Mouse (Mus musculus) granulocyte monocyte progenitor cell, adult 5-6 weeks (primary cell): ENCODE results near the gene Coq4. TPM values are rescaled to one million over a fixed set of nuclear protein-coding genes. Genes with fewer than 3 reads are reported as not detected.
"Not testable (repeated sequence)": the region's sequence is repeated elsewhere in the genome, so short reads cannot be mapped to it uniquely, and the experiment has no call there.

Experiments
- ATAC-seq: replicated peaks from 2 replicates; pipeline ENCODE4 v1.8.0; 2016; ENCODE audit warnings: mild to moderate bottlenecking, moderate TSS enrichment, inconsistent platforms; ENCODE audit not compliant: poor library complexity, severe bottlenecking
- total RNA-seq, 2 experiments: library from RNA; stranded (forward) in 1 of 2; stranded (reverse) in 1 of 2; fragments of 200-712, 200-1000 nt in 1 of 2; fragments of >200 nt in 1 of 2; fragmentation: Nextera tagmentation in 1 of 2; gene quantifications; 2 replicates each; pipeline ENCODE4 v1.2.3; 2014 to 2017

Gene Coq4
- 14.8 and 18.2 TPM in 2 replicates for total RNA-seq (2014; fragmentation: Nextera tagmentation)
- total RNA-seq (2017) = 7.2 and 7.4 TPM in 2 replicates

DNA sequence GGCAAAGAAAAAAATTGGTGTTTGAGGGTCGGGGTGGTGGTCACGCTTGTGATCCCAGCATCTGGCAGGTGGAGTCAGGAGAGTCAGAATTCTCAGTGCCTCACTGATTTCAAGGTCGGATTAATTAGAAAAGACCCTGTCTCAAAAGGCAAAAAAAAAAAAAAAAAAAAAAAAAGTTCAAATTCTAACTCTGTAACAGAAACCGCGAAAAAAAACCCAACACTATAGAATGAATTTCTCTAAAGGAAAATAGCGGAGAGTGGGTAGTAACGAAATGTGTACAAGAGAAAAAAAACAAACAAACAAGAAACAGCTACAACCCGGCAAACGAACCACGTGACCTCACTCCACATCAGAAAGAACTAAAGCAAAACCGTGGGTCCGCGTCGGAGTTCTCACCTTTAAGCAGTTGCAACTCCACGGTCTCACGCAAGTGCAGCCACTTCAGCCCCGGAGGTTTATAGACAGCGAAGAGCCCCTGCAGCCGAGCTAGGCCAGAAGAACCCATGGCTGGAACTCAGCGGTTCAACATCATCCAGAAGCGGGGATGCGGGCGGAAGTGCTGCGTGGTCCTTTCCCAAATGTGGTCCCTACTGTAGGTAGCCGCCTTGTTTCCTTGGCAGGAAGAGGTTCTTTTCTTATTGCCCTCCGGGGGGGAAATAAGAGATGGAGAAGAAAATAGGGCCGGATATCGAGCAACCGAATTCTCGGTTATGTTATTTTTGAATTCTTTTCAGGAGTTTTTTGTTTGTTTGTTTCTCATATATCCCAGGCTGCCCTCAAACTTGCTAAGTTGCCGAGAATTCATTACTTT is at the start of gene Coq4:
Coq4 (plus strand) TSS at position 390 of the 814 bp plus-strand sequence.
- peak; percentile 90 for ATAC-seq

DNA sequence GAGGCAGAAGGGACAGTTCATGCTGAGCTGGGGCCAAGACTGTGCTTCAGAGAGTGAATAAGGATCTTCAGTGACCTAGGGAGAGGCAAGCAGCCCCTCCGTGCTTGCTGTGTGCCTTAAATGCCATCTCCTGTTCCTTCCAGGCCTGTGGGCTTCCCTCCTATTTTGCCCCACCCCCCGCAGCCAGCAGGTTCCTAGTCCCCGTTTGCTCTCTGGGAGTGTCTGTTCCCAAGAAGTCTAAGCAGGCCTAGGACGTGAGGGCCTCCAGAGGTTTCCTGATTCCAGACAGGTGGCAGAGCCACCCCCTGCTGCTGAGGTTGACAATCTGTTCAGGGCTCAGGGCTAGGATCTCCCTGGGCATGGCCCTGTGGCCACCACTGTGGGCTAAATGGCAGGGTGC is 48.5 kb upstream of the Coq4 start:
- ATAC-seq = peak; percentile 12

GRCm38 (mm10) chr2:29739368-29739767 is 47.9 kb upstream of the Coq4 start:
- peak; percentile 94 for ATAC-seq

DNA sequence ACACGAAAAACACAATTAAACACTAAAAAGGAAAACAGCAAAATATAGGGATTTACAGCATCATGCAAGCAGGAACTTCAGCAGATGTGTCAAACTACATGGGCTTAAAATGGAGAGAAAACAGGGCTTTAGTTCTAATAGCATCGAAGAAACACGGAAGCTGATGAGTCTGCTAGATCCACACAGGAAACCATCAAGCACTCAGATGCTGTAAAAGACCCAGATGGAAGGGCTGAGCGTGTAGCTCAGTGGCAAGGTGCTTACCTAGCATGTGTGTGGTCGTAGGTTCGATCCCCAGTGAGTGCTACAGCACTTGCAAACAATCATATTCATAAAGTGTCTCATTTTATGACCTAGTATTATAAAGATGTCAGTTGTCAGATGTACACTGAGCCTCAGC is 46.1 kb upstream of the Coq4 start:
- no peak for ATAC-seq

- ATAC-seq = no peak
Observed at GRCm38 (mm10) chr2:29744256-29744655, 43.0 kb upstream of the Coq4 start.

- peak; percentile 40 for ATAC-seq
Observed at GRCm38 (mm10) chr2:29747188-29747782, 40.0 kb upstream of the Coq4 start.

GRCm38 (mm10) chr2:29747852-29748251 is 39.4 kb upstream of the Coq4 start:
- no peak for ATAC-seq

DNA sequence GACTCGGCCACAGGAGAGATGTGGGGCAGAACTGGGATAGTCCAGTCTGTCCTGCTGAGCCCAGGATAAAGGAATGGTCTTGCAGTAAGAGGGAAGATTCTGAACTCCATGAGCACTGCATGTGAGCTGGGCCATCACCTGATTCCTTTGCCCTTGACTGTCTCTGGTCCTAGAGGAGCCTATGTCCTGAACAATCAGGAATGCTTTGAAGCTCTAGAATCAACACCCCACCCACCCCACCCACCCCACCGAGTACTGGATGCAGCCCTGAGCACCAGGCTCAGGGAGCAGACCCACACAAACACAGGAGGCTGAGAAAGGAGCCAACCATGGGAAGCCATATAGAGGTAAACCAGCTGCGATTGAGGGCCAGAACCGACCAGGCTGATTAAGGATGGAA is 38.8 kb upstream of the Coq4 start:
- no peak for ATAC-seq

GRCm38 (mm10) chr2:29751497-29751896 is 35.8 kb upstream of the Coq4 start, which contains the start of gene Gm13420:
TSS of gene Gm13420 (minus strand) at chr2:29751685.
- no peak for ATAC-seq

- no peak for ATAC-seq
Observed at GRCm38 (mm10) chr2:29752397-29752796, 34.9 kb upstream of the Coq4 start.

DNA sequence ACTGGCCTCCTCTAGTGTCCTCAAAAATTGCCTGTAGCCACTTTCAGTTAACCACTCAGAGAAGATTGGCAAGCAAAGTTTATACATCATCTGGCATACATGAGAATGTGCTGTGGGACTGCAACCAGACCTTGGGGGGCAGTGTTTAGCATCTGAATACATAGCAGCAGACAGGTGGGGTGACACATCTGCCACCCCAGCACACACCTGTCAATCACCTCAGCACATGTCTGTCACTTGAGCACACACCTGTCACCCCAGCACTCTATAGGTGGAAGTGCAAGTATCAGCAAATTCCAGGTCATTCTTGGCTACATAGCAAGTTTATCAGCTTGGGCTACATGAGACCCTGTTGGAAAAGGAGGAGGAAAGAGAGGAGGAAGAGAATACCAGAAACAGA is 31.6 kb upstream of the Coq4 start:
- ATAC-seq = no peak

GRCm38 (mm10) chr2:29764831-29765230 is 22.5 kb upstream of the Coq4 start:
- peak; percentile 94 for ATAC-seq

DNA sequence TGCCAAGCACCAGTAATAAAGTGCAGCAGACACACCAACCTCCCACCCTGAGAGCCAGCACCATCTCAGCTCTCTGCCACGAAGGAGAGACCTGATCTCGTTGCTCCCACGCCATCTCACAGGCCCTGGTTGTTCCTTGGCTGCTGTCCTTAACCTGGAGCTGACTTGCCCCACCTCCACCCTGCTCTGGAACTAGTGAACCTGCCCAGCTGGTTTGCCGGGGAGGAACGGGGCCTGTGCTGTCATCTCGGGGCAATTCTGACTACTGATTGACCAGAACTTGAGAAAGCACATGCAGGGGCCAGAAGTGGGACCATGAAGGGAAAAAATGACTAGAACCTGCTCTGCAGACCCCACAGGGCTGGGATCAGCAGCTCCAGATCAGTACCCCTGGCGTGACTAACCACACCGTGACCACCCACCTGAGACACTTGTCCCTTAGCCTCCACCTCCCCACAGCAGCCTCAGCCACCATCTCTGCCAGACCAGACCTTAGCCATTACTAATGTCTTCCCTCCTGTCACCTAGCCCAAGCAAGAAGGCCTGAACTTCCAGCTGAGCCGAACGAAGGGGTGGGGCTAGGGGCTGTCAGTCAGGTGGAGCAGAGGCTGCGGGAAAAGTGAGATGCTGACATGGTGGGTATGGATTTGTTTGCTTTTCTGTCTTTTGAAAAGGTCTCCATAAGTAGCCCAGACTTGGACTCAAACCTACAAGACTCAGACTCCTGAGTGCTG is 19.1 kb upstream of the Coq4 start:
- ATAC-seq = no peak

DNA sequence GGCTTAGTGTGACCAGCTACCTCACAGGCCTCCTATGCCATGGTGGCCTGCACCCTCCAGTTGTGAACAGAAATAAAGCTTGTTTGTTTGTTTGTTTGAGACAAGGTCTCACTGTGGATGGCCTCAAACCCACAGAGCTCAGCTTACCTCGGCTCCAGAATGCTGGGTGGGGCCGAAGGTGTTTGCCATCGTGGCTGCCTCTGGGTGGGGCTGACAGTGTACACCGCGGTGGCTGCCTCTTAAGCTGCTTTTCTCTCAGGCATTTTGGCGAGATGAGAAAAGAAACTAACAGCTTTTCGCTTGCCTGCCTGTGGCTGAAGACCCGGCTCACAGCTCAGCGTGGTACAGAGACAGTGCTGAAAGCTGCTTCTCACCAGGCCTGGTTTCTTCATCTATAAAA is 18.4 kb upstream of the Coq4 start:
- ATAC-seq = no peak

GRCm38 (mm10) chr2:29770162-29770561 is 17.1 kb upstream of the Coq4 start:
- ATAC-seq = no peak

GRCm38 (mm10) chr2:29771611-29772461 is 15.5 kb upstream of the Coq4 start:
- ATAC-seq = peak; percentile 93

GRCm38 (mm10) chr2:29773323-29773722 is 14.0 kb upstream of the Coq4 start:
- peak; percentile 51 for ATAC-seq

DNA sequence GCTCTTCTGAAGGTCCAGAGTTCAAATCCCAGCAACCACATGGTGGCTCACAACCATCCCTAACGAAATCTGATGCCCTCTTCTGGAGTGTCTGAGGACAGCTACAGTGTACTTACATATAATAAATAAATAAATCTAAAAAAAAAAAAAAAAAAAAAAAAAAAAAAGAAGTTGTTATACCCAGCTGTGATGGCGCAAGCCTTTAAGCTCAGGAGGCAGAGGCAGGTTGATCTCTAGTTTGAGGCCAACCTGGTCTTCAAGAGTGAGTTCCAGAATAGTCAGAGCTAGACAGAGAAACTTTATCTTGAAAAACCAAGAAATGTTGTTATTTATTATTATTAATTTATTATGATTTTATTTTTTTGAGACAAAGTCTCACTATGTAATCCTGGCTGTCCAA is 6.0 kb upstream of the Coq4 start:
- not testable (repeated sequence) for ATAC-seq

- no peak for ATAC-seq
Observed at GRCm38 (mm10) chr2:29784290-29784689, 3.0 kb upstream of the Coq4 start.
